Mouse (Mus musculus): ENCODE measurements at regions not wholly inside any gene's neighbourhood (a gene's known extent, or its start where the extent isn't known, plus 50 kb on each side); places are given as distances from the start of the nearest gene placed in this dataset.
"Not testable (repeated sequence)": the region's sequence is repeated elsewhere in the genome, so short reads cannot be mapped to it uniquely, and the experiment has no call there.

DNA sequence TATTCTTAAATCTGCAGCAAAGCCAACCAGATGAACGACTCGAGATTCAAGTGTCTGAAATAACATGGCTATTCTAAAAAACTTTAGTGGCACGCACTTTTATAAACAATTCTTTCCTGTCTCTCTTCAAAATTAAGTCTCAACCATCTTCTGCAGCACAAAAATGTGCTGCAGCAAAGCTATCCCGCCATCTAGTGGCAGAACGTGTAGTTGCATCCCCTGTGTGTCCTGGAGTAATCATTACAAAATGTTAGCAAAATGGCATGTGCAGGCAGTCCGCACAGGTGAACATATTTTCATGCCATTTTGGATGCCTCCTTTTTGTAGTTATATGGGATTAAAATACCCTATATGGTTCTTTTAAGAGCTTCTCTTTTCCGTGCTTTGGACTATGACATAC is 293.1 kb upstream of the Slc7a14 start:
- DNase-seq (ENCODE audit: low spot score), result peak; percentile 68

DNA sequence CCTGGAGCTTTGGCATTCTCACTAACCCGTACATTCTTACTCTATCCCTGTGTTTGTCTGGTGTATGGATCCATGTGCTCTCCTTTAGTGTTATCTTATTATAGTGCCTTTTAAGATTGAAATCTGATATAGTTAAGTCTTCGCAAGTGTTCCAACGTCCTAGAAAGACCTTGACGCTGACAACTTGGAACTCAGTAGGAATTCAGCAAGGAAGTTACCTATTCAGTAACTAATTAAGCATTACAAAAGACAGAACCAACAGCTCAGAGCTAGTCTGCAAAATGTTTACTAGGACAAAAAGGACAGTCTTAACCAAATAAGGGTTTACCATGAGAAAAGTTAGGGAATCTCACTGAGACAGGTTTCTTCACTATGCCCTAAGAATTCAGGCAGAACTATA is 286.4 kb upstream of the Slc7a14 start:
- DNase-seq (ENCODE audit: low spot score), result not testable (repeated sequence)

DNA sequence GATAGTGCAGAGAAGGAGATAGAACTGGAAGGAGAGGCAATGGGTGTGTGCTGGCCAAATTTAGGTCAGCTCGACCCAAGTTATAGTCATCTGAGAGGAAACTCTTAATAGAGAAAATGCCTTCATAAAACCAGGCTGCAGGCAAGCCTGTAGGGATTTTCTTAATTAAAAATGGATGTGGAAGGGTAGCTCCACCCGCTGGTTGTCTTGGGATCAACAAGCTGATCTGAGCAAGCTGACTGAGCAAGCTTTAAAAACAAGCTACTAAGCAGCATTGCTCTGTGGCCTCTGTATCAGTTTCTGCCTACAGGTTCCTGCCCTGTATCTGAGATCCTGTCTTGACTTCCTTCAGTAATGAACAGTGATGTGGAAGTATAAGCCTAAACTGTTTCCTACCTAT is 275.8 kb upstream of the Slc7a14 start:
- DNase-seq (ENCODE audit: low spot score), result peak; percentile 5

DNA sequence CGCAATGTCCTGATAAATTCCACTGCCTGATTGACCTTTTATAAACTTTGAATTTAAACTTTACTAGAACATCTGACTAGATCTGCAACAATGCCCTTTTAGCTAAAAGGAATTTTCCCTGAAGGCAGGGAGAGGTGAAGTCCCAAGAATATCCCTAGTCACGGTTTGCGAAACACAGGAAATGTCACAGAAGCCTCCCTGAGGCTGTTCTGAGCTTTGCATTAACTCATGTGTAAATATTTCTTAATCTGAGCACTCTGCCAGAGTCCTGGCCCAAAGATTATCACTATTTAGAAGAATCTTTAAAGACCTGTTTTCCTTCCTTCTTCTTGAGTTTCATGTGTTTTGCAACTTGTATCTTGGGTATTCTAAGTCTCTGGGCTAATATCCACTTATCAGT is 263.7 kb upstream of the Slc7a14 start:
- DNase-seq (ENCODE audit: low spot score), result no peak

All from gastrocnemius, adult 18-20 months (tissue).